Mouse (Mus musculus): ENCODE measurements around the gene Stxbp2.
"Not testable (repeated sequence)": the region's sequence is repeated elsewhere in the genome, so short reads cannot be mapped to it uniquely, and the experiment has no call there.

Gene Stxbp2

GRCm38 (mm10) chr8:3630647-3631477, at the start of gene Stxbp2:
Gene Stxbp2, plus strand, starts transcription at chr8:3630955.
- peak; percentile 85 to 90 for DNase-seq

- DNase-seq: not testable (repeated sequence)
These were observed 48.8 kb upstream of the Stxbp2 start for GRCm38 (mm10) chr8:3581961-3582360.

- DNase-seq: no peak
These were observed 44.3 kb upstream of the Stxbp2 start for GRCm38 (mm10) chr8:3586452-3586851.

GRCm38 (mm10) chr8:3586993-3587390, 43.8 kb upstream of the Stxbp2 start, which contains the start of gene Camsap3:
Gene Camsap3, plus strand, starts transcription at chr8:3587293.
- DNase-seq: no peak

- DNase-seq: peak; percentile 78 to 85
These were observed 43.1 kb upstream of the Stxbp2 start for GRCm38 (mm10) chr8:3587391-3588257.

GRCm38 (mm10) chr8:3588258-3588633, 42.5 kb upstream of the Stxbp2 start:
- DNase-seq: no peak

GRCm38 (mm10) chr8:3593470-3593869, 37.3 kb upstream of the Stxbp2 start:
- peak; percentile 47 to 48 for DNase-seq

GRCm38 (mm10) chr8:3594466-3594865, 36.3 kb upstream of the Stxbp2 start:
- peak; percentile 49 to 63 for DNase-seq

- DNase-seq: no peak
These were observed 32.7 kb upstream of the Stxbp2 start for GRCm38 (mm10) chr8:3598054-3598453.

GRCm38 (mm10) chr8:3599219-3599618, 31.5 kb upstream of the Stxbp2 start:
- no peak for DNase-seq

GRCm38 (mm10) chr8:3600401-3600800, 30.4 kb upstream of the Stxbp2 start:
- peak; percentile 38 to 42 for DNase-seq

- no peak for DNase-seq
These were observed 27.3 kb upstream of the Stxbp2 start for GRCm38 (mm10) chr8:3603439-3603838.

- no peak for DNase-seq
These were observed 24.2 kb upstream of the Stxbp2 start for GRCm38 (mm10) chr8:3606593-3606992.

- no peak for DNase-seq
These were observed 22.9 kb upstream of the Stxbp2 start for GRCm38 (mm10) chr8:3607822-3608221.

GRCm38 (mm10) chr8:3609046-3609815, 21.5 kb upstream of the Stxbp2 start:
- DNase-seq: peak; percentile 78 to 85

GRCm38 (mm10) chr8:3609816-3610150, 21.0 kb upstream of the Stxbp2 start:
- peak; percentile 77 to 85 for DNase-seq

- peak; percentile 99 for DNase-seq
These were observed 9.4 kb upstream of the Stxbp2 start, which contains the start of the genes Xab2 and Pet100 for GRCm38 (mm10) chr8:3621199-3621970. Gene Xab2, minus strand, starts transcription at chr8:3621316. Gene Pet100, plus strand, starts transcription at chr8:3621548.

GRCm38 (mm10) chr8:3622119-3622518, 8.6 kb upstream of the Stxbp2 start:
- DNase-seq: no peak

GRCm38 (mm10) chr8:3625445-3625844, 5.3 kb upstream of the Stxbp2 start, which contains the start of gene Pcp2:
Gene Pcp2, minus strand, starts transcription at chr8:3625545.
- DNase-seq: no peak

- DNase-seq: no peak
These were observed 3.8 kb upstream of the Stxbp2 start for GRCm38 (mm10) chr8:3626971-3627370.

- DNase-seq: no peak
These were observed 2.7 kb upstream of the Stxbp2 start for GRCm38 (mm10) chr8:3628014-3628413.

GRCm38 (mm10) chr8:3631478-3631875, 722 bp downstream of the Stxbp2 start:
- DNase-seq: peak; percentile 44 to 57

Measured in lung, adult 18-20 months (tissue).